Mouse (Mus musculus) limb, embryonic 15.5 days (tissue): ENCODE data around the gene Helz. TPM values are rescaled to one million over a fixed set of nuclear protein-coding genes. Genes with fewer than 3 reads are reported as not detected.
A peak's percentile ranks its signal among the peaks of the same experiment; 100 is the strongest.

Experiments used
- ATAC-seq: fragments of 200-750 bp; cut with Nextera tagmentation; 2 replicates; pipeline ENCODE4 v1.8.0; 2017; ENCODE audit warnings: low read depth, moderate TSS enrichment; ENCODE audit not compliant: insufficient number of reproducible peaks, low FRiP score, low TSS enrichment
- H3K27ac ChIP-seq: fragments of 300-500 bp; sonication (generic); 2 replicates; pipeline ENCODE4 v1.5.1; 2015; ENCODE audit warnings: moderate library complexity, mild to moderate bottlenecking, inconsistent platforms
- H3K27me3 ChIP-seq: fragments of 300-500 bp; sonication (generic); 2 replicates; pipeline ENCODE4 v1.6.1; 2015; ENCODE audit warnings: inconsistent platforms
- H3K36me3 ChIP-seq: fragments of 300-500 bp; sonication (generic); 2 replicates; pipeline ENCODE4 v1.6.1; 2015; ENCODE audit warnings: inconsistent platforms
- H3K4me1 ChIP-seq: fragments of 300-500 bp; sonication (generic); 2 replicates; pipeline ENCODE4 v1.6.1; 2015; ENCODE audit warnings: inconsistent platforms
- H3K4me2 ChIP-seq: fragments of 300-500 bp; sonication (generic); 2 replicates; pipeline ENCODE4 v1.6.1; 2015; ENCODE audit warnings: mild to moderate bottlenecking, inconsistent platforms
- H3K4me3 ChIP-seq: fragments of 300-500 bp; sonication (generic); 2 replicates; pipeline ENCODE4 v1.5.1; 2015; ENCODE audit warnings: mild to moderate bottlenecking, inconsistent platforms
- H3K9ac ChIP-seq: fragments of 300-500 bp; sonication (generic); 2 replicates; pipeline ENCODE4 v1.6.1; 2015; ENCODE audit warnings: inconsistent platforms
- H3K9me3 ChIP-seq: fragments of 300-500 bp; sonication (generic); 2 replicates; pipeline ENCODE4 v1.6.1; 2016; ENCODE audit warnings: inconsistent platforms
- WGBS: fragments of 180-500 bp; shearing (Covaris S2); methylation state at CpG from one replicate; pipeline ENCODE4 v1.1.7; 2015; 5-methylcytosine and 5-hydroxymethylcytosine counted together
- polyA plus RNA-seq: library from polyadenylated mRNA; unstranded; fragments of >200 nt; fragmentation: Nextera tagmentation; extraction: Ambion mirVana; gene quantifications from 2 replicates; pipeline ENCODE4 v1.2.1, GENCODE M21; 2015

The Helz gene
- polyA plus RNA-seq, 1 experiment from 2014 or later = 20.3 TPM

- Histone ChIP-seq H3K4me2 (no peak overlapping the region), H3K4me3 (no peak overlapping the region), H3K36me3 (peaks cover 45% of the 10 kb centered on the region), H3K4me1 (no peaks in the 10 kb centered on the region), H3K9ac (no peak overlapping the region), H3K27ac (no peak overlapping the region), H3K9me3 (no peaks in the 10 kb centered on the region), H3K27me3 (no peaks in the 10 kb centered on the region)
- 90% methylated on average over 8 of the region's 8 CpGs for WGBS
- ATAC-seq = no peak
These were observed 82.2 kb downstream of the Helz start for GRCm38 (mm10) chr11:107629951-107630350.

- no peak overlapping the region for H3K27ac ChIP-seq
- ATAC-seq = no peak
- WGBS = 90% methylated on average over 7 of the region's 7 CpGs
These were observed 83.4 kb downstream of the Helz start for GRCm38 (mm10) chr11:107631124-107631523.

GRCm38 (mm10) chr11:107633563-107634146 lies 85.9 kb downstream of the Helz start:
- no peaks in the 10 kb centered on the region for H3K27me3 ChIP-seq
- H3K9me3 ChIP-seq = no peaks in the 10 kb centered on the region
- H3K9ac ChIP-seq = no peak overlapping the region
- H3K4me1 ChIP-seq = no peaks in the 10 kb centered on the region
- no peak overlapping the region for H3K27ac ChIP-seq
- WGBS = 83% methylated on average over 5 of the region's 5 CpGs
- H3K4me2 ChIP-seq = no peak overlapping the region
- no peak for ATAC-seq
- H3K4me3 ChIP-seq = no peak overlapping the region
- peaks cover 60% of the 10 kb centered on the region for H3K36me3 ChIP-seq

More at GRCm38 (mm10) chr11:107631124-107631523, 83.4 kb downstream of the Helz start:
- no peaks in the 10 kb centered on the region for H3K9me3 ChIP-seq
- peaks cover 51% of the 10 kb centered on the region for H3K36me3 ChIP-seq
- H3K9ac ChIP-seq = no peak overlapping the region
- H3K4me3 ChIP-seq = no peak overlapping the region
- no peak overlapping the region for H3K4me2 ChIP-seq
- H3K27me3 ChIP-seq = no peaks in the 10 kb centered on the region
- no peaks in the 10 kb centered on the region for H3K4me1 ChIP-seq

- WGBS = 76% methylated on average over 5 of the region's 5 CpGs
- Histone ChIP-seq H3K4me1 (no peaks in the 10 kb centered on the region), H3K9me3 (no peaks in the 10 kb centered on the region), H3K27me3 (no peaks in the 10 kb centered on the region), H3K27ac (no peak overlapping the region), H3K4me3 (no peak overlapping the region), H3K36me3 (peaks cover 68% of the 10 kb centered on the region), H3K9ac (no peak overlapping the region), H3K4me2 (no peak overlapping the region)
- no peak for ATAC-seq
These were observed 90.4 kb downstream of the Helz start for GRCm38 (mm10) chr11:107638137-107638536.

- Histone ChIP-seq H3K36me3 (peaks cover 68% of the 10 kb centered on the region), H3K4me1 (no peaks in the 10 kb centered on the region), H3K9ac (no peak overlapping the region), H3K9me3 (no peaks in the 10 kb centered on the region), H3K4me3 (no peak overlapping the region), H3K4me2 (no peak overlapping the region), H3K27me3 (no peaks in the 10 kb centered on the region), H3K27ac (no peak overlapping the region)
- no peak for ATAC-seq
- WGBS = 93% methylated on average over 2 of the region's 2 CpGs
These were observed 91.9 kb downstream of the Helz start for GRCm38 (mm10) chr11:107639657-107640056.

GRCm38 (mm10) chr11:107644461-107644860 lies 96.7 kb downstream of the Helz start:
- Histone ChIP-seq H3K9me3 (no peaks in the 10 kb centered on the region), H3K27ac (no peak overlapping the region), H3K9ac (no peak overlapping the region), H3K27me3 (no peaks in the 10 kb centered on the region), H3K36me3 (peaks cover 70% of the 10 kb centered on the region), H3K4me3 (no peak overlapping the region), H3K4me1 (no peaks in the 10 kb centered on the region), H3K4me2 (no peak overlapping the region)
- no peak for ATAC-seq
- WGBS = 93% methylated on average over 4 of the region's 4 CpGs

- Histone ChIP-seq H3K4me3 (no peak overlapping the region), H3K9me3 (no peaks in the 10 kb centered on the region), H3K9ac (no peak overlapping the region), H3K4me2 (no peak overlapping the region), H3K36me3 (peaks cover 75% of the 10 kb centered on the region), H3K4me1 (no peaks in the 10 kb centered on the region), H3K27ac (no peak overlapping the region), H3K27me3 (no peaks in the 10 kb centered on the region)
- WGBS = 97% methylated on average over 3 of the region's 3 CpGs
- no peak for ATAC-seq
These were observed 99.6 kb downstream of the Helz start for GRCm38 (mm10) chr11:107647330-107647729.

- Histone ChIP-seq H3K36me3 (peaks cover 76% of the 10 kb centered on the region), H3K27me3 (no peaks in the 10 kb centered on the region), H3K9me3 (no peaks in the 10 kb centered on the region), H3K9ac (no peak overlapping the region), H3K4me1 (no peaks in the 10 kb centered on the region), H3K27ac (no peak overlapping the region), H3K4me2 (no peak overlapping the region), H3K4me3 (no peak overlapping the region)
- no peak for ATAC-seq
- WGBS = 80% methylated on average over 4 of the region's 4 CpGs
These were observed 100.9 kb downstream of the Helz start for GRCm38 (mm10) chr11:107648668-107649067.

GRCm38 (mm10) chr11:107649458-107649857 lies 101.7 kb downstream of the Helz start:
- H3K9me3 ChIP-seq = no peaks in the 10 kb centered on the region
- no peak overlapping the region for H3K9ac ChIP-seq
- peaks cover 72% of the 10 kb centered on the region for H3K36me3 ChIP-seq
- no peaks in the 10 kb centered on the region for H3K27me3 ChIP-seq
- no peak overlapping the region for H3K4me2 ChIP-seq
- H3K4me1 ChIP-seq = no peaks in the 10 kb centered on the region
- no peak overlapping the region for H3K4me3 ChIP-seq
- no peak overlapping the region for H3K27ac ChIP-seq
- no peak for ATAC-seq
- WGBS = 93% methylated on average over 14 of the region's 14 CpGs

GRCm38 (mm10) chr11:107650422-107651051 lies 102.8 kb downstream of the Helz start:
- H3K27ac ChIP-seq = no peak overlapping the region
- H3K9me3 ChIP-seq = no peaks in the 10 kb centered on the region
- no peak overlapping the region for H3K9ac ChIP-seq
- H3K27me3 ChIP-seq = no peaks in the 10 kb centered on the region
- peaks cover 66% of the 10 kb centered on the region for H3K36me3 ChIP-seq
- H3K4me1 ChIP-seq = no peaks in the 10 kb centered on the region
- no peak overlapping the region for H3K4me3 ChIP-seq
- ATAC-seq = no peak
- WGBS = 71% methylated on average over 6 of the region's 6 CpGs
- no peak overlapping the region for H3K4me2 ChIP-seq

- Histone ChIP-seq H3K27me3 (no peaks in the 10 kb centered on the region), H3K9ac (no peak overlapping the region), H3K4me2 (no peak overlapping the region), H3K9me3 (no peaks in the 10 kb centered on the region), H3K27ac (peak overlapping the region; percentile 54), H3K4me1 (no peaks in the 10 kb centered on the region), H3K4me3 (no peak overlapping the region), H3K36me3 (peaks cover 65% of the 10 kb centered on the region)
- whole genome bisulfite sequencing = 83% methylated on average over 7 of the region's 7 CpGs
- ATAC-seq = no peak
These were observed 103.7 kb downstream of the Helz start for GRCm38 (mm10) chr11:107651391-107651790.

- Histone ChIP-seq H3K36me3 (peaks cover 67% of the 10 kb centered on the region), H3K27ac (no peak overlapping the region), H3K9ac (no peak overlapping the region), H3K27me3 (no peaks in the 10 kb centered on the region), H3K4me2 (no peak overlapping the region), H3K4me1 (no peaks in the 10 kb centered on the region), H3K9me3 (no peaks in the 10 kb centered on the region), H3K4me3 (no peak overlapping the region)
- WGBS = 74% methylated on average over 8 of the region's 8 CpGs
- ATAC-seq = no peak
These were observed 104.4 kb downstream of the Helz start for GRCm38 (mm10) chr11:107652137-107652536.
